Mouse (Mus musculus): ENCODE results near the gene Sorbs1.

DNA sequence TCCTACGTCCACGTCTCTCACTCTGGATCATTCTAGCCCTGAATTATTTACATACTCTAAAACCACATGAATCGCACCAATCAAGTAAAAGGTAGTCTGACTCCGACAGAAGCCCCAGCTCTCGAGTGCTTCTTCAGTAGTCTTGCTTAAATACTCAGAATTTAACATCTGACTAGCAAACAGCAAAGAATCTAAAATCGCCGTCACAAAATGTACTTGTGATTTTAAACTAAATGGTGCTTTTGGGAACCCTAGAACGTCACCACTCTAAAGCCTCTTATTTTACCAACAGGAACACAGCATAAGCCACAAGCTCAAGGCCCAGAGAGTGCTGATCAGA, 2.5 kb downstream of the Sorbs1 start:
- no peak for TF ChIP-seq CTCF (IDR thresholded peaks at IDR 0.05; ENCODE audit: low read depth)
- no peak for TF ChIP-seq EP300 (IDR thresholded peaks at IDR 0.05; ENCODE audit: low read depth)
